Mouse (Mus musculus) cerebellum, adult 2 months (tissue): ENCODE data around the gene Tpk1.

Experiments
- CTCF ChIP-seq: fragments of 200-500 bp; IDR thresholded peaks from 2 replicates; pipeline ENCODE4 v1.5.1; 2011; ENCODE audit warnings: low read depth, mild to moderate bottlenecking, control low read depth, low read length, moderate library complexity, borderline replicate concordance; ENCODE audit not compliant: insufficient read depth
- POLR2A ChIP-seq: fragments of 200-500 bp; IDR thresholded peaks from 2 replicates; pipeline ENCODE4 v1.6.1; 2011; ENCODE audit warnings: low read length, control low read depth, borderline replicate concordance; ENCODE audit not compliant: insufficient read depth

DNA sequence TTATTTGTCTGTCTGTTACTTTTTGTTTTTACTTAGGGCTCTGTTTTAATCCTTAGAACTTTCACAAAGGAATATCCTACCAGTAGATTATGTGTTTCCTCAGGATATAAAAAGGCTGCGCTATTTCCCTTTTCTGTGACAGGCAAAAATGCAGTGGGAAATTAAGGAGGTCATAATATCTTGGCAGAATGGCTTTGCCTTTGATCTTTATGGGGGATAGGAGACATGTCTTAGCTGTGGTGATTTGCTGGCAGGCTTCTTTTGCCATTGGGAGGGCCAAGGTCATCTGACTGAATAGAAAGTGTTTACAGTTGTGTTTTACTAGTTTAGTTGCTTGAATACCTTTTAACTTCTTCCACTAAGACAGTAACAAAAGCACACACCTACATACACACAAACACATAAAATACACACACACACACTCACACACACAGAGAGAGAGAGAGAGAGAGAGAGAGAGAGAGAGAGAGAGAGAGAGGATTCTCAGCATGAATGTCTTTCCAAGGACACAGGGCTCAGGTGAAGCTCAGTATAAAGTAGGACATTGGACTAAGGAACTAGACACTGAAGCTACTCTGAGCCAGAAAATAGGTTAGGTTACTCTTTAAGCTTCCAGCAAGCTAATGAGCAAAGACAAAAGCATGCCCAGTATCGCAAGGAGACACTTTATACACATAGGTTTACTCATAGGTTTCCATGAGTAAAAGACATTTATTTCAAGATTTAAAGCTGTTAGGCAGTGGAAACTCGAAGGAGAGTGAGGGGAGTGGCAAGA lies 9.1 kb upstream of the Tpk1 start:
- TF ChIP-seq CTCF: no peak
- no peak for TF ChIP-seq POLR2A
